Mouse (Mus musculus): ENCODE measurements around the gene Clic5. TPM values are rescaled to one million over a fixed set of nuclear protein-coding genes. Genes with fewer than 3 reads are reported as not detected.

Clic5 gene
- polyA plus RNA-seq, 1 experiment = 1.9 TPM

GRCm38 (mm10) chr17:44202952-44203351, 14.6 kb downstream of the Clic5 start:
- TF ChIP-seq E2F4 (IDR thresholded peaks at IDR 0.05; ENCODE audit: insufficient read depth) (no peak), USF1 (IDR thresholded peaks at IDR 0.05; ENCODE audit: low read depth) (no peak), MAX (IDR thresholded peaks at IDR 0.05; ENCODE audit: low read depth) (no peak), REST (IDR thresholded peaks at IDR 0.05; ENCODE audit: insufficient read depth, insufficient read length) (no peak), MYOD1 (IDR thresholded peaks at IDR 0.05; ENCODE audit: control insufficient read depth in 1 of 3, insufficient read length in 2 of 3, low read depth in 2 of 3) (no peak), POLR2AphosphoS2 (IDR thresholded peaks at IDR 0.05; ENCODE audit: insufficient read length, low read depth) (no peak), TCF12 (IDR thresholded peaks at IDR 0.05; ENCODE audit: insufficient read depth, poor library complexity, severe bottlenecking) (no peak), POLR2A (IDR thresholded peaks at IDR 0.05; ENCODE audit: insufficient read length, low read depth) (no peak), TCF3 (IDR thresholded peaks at IDR 0.05; ENCODE audit: insufficient read length, low read depth) (no peak), CEBPB (IDR thresholded peaks at IDR 0.05; ENCODE audit: insufficient read depth, poor library complexity, severe bottlenecking) (no peak), MYOG (IDR thresholded peaks at IDR 0.05; ENCODE audit: control insufficient read depth in 1 of 3, insufficient read depth in 1 of 3, insufficient read length in 2 of 3, low read depth in 2 of 3) (no peak), SRF (IDR thresholded peaks at IDR 0.05; ENCODE audit: control insufficient read depth, insufficient read length, low read depth) (no peak)

GRCm38 (mm10) chr17:44204787-44205186, 16.4 kb downstream of the Clic5 start:
- Histone ChIP-seq H3K36me3 (ENCODE audit: control insufficient read depth, insufficient read depth) (no peaks in the 10 kb centered on the region), H3K27me3 (ENCODE audit: control insufficient read depth, insufficient read depth, insufficient read length) (no peaks in the 10 kb centered on the region), H3K79me2 (ENCODE audit: control insufficient read depth, insufficient read depth) (no peaks in the 10 kb centered on the region), H3ac (ENCODE audit: control insufficient read depth, insufficient read length) (no peak overlapping the region), H3K4me3 (no peak overlapping the region), H3K4me2 (ENCODE audit: low read depth) (no peak overlapping the region)
- TF ChIP-seq MAX (IDR thresholded peaks at IDR 0.05; ENCODE audit: low read depth) = no peak
- TF ChIP-seq TCF12 (IDR thresholded peaks at IDR 0.05; ENCODE audit: insufficient read depth, poor library complexity, severe bottlenecking) = peak; percentile 47
- TF ChIP-seq MYOD1 (IDR thresholded peaks at IDR 0.05; ENCODE audit: control insufficient read depth in 1 of 3, insufficient read length in 2 of 3, low read depth in 2 of 3) = peak; percentile 66 to 90 (median 83)
- TF ChIP-seq MYOG (IDR thresholded peaks at IDR 0.05; ENCODE audit: control insufficient read depth in 1 of 3, insufficient read depth in 1 of 3, insufficient read length in 2 of 3, low read depth in 2 of 3) = peak; percentile 11 to 83 (median 83)
- no peak for TF ChIP-seq CEBPB (IDR thresholded peaks at IDR 0.05; ENCODE audit: insufficient read depth, poor library complexity, severe bottlenecking)
- TF ChIP-seq TCF3 (IDR thresholded peaks at IDR 0.05; ENCODE audit: insufficient read length, low read depth) = peak; percentile 14

More at GRCm38 (mm10) chr17:44202952-44203351, 14.6 kb downstream of the Clic5 start:
- Histone ChIP-seq H3K4me2 (ENCODE audit: low read depth) (no peak overlapping the region), H3K4me3 (no peak overlapping the region), H3K36me3 (ENCODE audit: control insufficient read depth, insufficient read depth) (no peaks in the 10 kb centered on the region), H3ac (ENCODE audit: control insufficient read depth, insufficient read length) (no peak overlapping the region), H3K27me3 (ENCODE audit: control insufficient read depth, insufficient read depth, insufficient read length) (no peaks in the 10 kb centered on the region), H3K79me2 (ENCODE audit: control insufficient read depth, insufficient read depth) (no peaks in the 10 kb centered on the region)

- Histone ChIP-seq H3K79me2 (ENCODE audit: control insufficient read depth, insufficient read depth) (no peaks in the 10 kb centered on the region), H3K4me2 (ENCODE audit: low read depth) (no peak overlapping the region), H3K27me3 (ENCODE audit: control insufficient read depth, insufficient read depth, insufficient read length) (no peaks in the 10 kb centered on the region), H3K36me3 (ENCODE audit: control insufficient read depth, insufficient read depth) (no peaks in the 10 kb centered on the region), H3ac (ENCODE audit: control insufficient read depth, insufficient read length) (no peak overlapping the region), H3K4me3 (no peak overlapping the region)
- TF ChIP-seq MYOD1 (IDR thresholded peaks at IDR 0.05; ENCODE audit: control insufficient read depth in 1 of 3, insufficient read length in 2 of 3, low read depth in 2 of 3) = no peak
- TF ChIP-seq MAX (IDR thresholded peaks at IDR 0.05; ENCODE audit: low read depth) = no peak
- TF ChIP-seq SRF (IDR thresholded peaks at IDR 0.05; ENCODE audit: control insufficient read depth, insufficient read length, low read depth) = no peak
- TF ChIP-seq CEBPB (IDR thresholded peaks at IDR 0.05; ENCODE audit: insufficient read depth, poor library complexity, severe bottlenecking) = no peak
- no peak for TF ChIP-seq MYOG (IDR thresholded peaks at IDR 0.05; ENCODE audit: control insufficient read depth in 1 of 3, insufficient read depth in 1 of 3, insufficient read length in 2 of 3, low read depth in 2 of 3)
- no peak for TF ChIP-seq POLR2A (IDR thresholded peaks at IDR 0.05; ENCODE audit: insufficient read length, low read depth)
- no peak for TF ChIP-seq REST (IDR thresholded peaks at IDR 0.05; ENCODE audit: insufficient read depth, insufficient read length)
- no peak for TF ChIP-seq POLR2AphosphoS2 (IDR thresholded peaks at IDR 0.05; ENCODE audit: insufficient read length, low read depth)
Observed at GRCm38 (mm10) chr17:44205562-44205961, 17.2 kb downstream of the Clic5 start.

- Histone ChIP-seq H3K36me3 (ENCODE audit: control insufficient read depth, insufficient read depth) (no peaks in the 10 kb centered on the region), H3K79me2 (ENCODE audit: control insufficient read depth, insufficient read depth) (no peaks in the 10 kb centered on the region), H3K4me3 (no peak overlapping the region), H3K4me2 (ENCODE audit: low read depth) (no peak overlapping the region), H3K27me3 (ENCODE audit: control insufficient read depth, insufficient read depth, insufficient read length) (no peaks in the 10 kb centered on the region), H3ac (ENCODE audit: control insufficient read depth, insufficient read length) (no peak overlapping the region)
- TF ChIP-seq MYOD1 (IDR thresholded peaks at IDR 0.05; ENCODE audit: control insufficient read depth in 1 of 3, insufficient read length in 2 of 3, low read depth in 2 of 3) = no peak
- TF ChIP-seq MAX (IDR thresholded peaks at IDR 0.05; ENCODE audit: low read depth) = no peak
- TF ChIP-seq TCF3 (IDR thresholded peaks at IDR 0.05; ENCODE audit: insufficient read length, low read depth) = no peak
- no peak for TF ChIP-seq SRF (IDR thresholded peaks at IDR 0.05; ENCODE audit: control insufficient read depth, insufficient read length, low read depth)
- TF ChIP-seq E2F4 (IDR thresholded peaks at IDR 0.05; ENCODE audit: insufficient read depth) = no peak
- TF ChIP-seq TCF12 (IDR thresholded peaks at IDR 0.05; ENCODE audit: insufficient read depth, poor library complexity, severe bottlenecking) = no peak
- TF ChIP-seq CEBPB (IDR thresholded peaks at IDR 0.05; ENCODE audit: insufficient read depth, poor library complexity, severe bottlenecking) = no peak
Observed at GRCm38 (mm10) chr17:44208900-44209299, 20.5 kb downstream of the Clic5 start.

GRCm38 (mm10) chr17:44212960-44213619, 24.7 kb downstream of the Clic5 start:
- no peak overlapping the region for H3K4me2 ChIP-seq (ENCODE audit: low read depth)
- no peaks in the 10 kb centered on the region for H3K79me2 ChIP-seq (ENCODE audit: control insufficient read depth, insufficient read depth)
- H3ac ChIP-seq (ENCODE audit: control insufficient read depth, insufficient read length) = no peak overlapping the region
- no peaks in the 10 kb centered on the region for H3K36me3 ChIP-seq (ENCODE audit: control insufficient read depth, insufficient read depth)
- H3K27me3 ChIP-seq (ENCODE audit: control insufficient read depth, insufficient read depth, insufficient read length) = no peaks in the 10 kb centered on the region
- no peak overlapping the region for H3K4me3 ChIP-seq
- no peak for TF ChIP-seq E2F4 (IDR thresholded peaks at IDR 0.05; ENCODE audit: insufficient read depth)
- no peak for TF ChIP-seq POLR2AphosphoS2 (IDR thresholded peaks at IDR 0.05; ENCODE audit: insufficient read length, low read depth)
- no peak for TF ChIP-seq MYOG (IDR thresholded peaks at IDR 0.05; ENCODE audit: control insufficient read depth in 1 of 3, insufficient read depth in 1 of 3, insufficient read length in 2 of 3, low read depth in 2 of 3)
- no peak for TF ChIP-seq REST (IDR thresholded peaks at IDR 0.05; ENCODE audit: insufficient read depth, insufficient read length)
- TF ChIP-seq USF1 (IDR thresholded peaks at IDR 0.05; ENCODE audit: low read depth) = no peak
- TF ChIP-seq MAX (IDR thresholded peaks at IDR 0.05; ENCODE audit: low read depth) = no peak
- TF ChIP-seq POLR2A (IDR thresholded peaks at IDR 0.05; ENCODE audit: insufficient read length, low read depth) = no peak
- no peak for TF ChIP-seq SRF (IDR thresholded peaks at IDR 0.05; ENCODE audit: control insufficient read depth, insufficient read length, low read depth)
- TF ChIP-seq MYOD1 (IDR thresholded peaks at IDR 0.05; ENCODE audit: control insufficient read depth in 1 of 3, insufficient read length in 2 of 3, low read depth in 2 of 3) = no peak
- TF ChIP-seq CEBPB (IDR thresholded peaks at IDR 0.05; ENCODE audit: insufficient read depth, poor library complexity, severe bottlenecking) = no peak
- TF ChIP-seq TCF3 (IDR thresholded peaks at IDR 0.05; ENCODE audit: insufficient read length, low read depth) = no peak
- TF ChIP-seq TCF12 (IDR thresholded peaks at IDR 0.05; ENCODE audit: insufficient read depth, poor library complexity, severe bottlenecking) = no peak
